Mouse (Mus musculus): ENCODE data around the gene Hk1.

- TF ChIP-seq POLR2A (IDR thresholded peaks at IDR 0.05; ENCODE audit: control insufficient read depth in 1 of 2, insufficient read depth in 1 of 2, low read depth in 1 of 2, low read length in 2 of 2, poor library complexity in 1 of 2) (no peak; a peak in 1 of 4 replicates), RCOR1 (IDR thresholded peaks at IDR 0.05; ENCODE audit: low read depth, low read length) (no peak)
Measured at GRCm38 (mm10) chr10:62279066-62279465, 100.6 kb downstream of the Hk1 start.
